Mouse (Mus musculus): ENCODE measurements around the gene Crocc2.
A peak's percentile ranks its signal among the peaks of the same experiment; 100 is the strongest.
"Not testable (repeated sequence)": the region's sequence is repeated elsewhere in the genome, so short reads cannot be mapped to it uniquely, and the experiment has no call there.

Crocc2 gene

DNA sequence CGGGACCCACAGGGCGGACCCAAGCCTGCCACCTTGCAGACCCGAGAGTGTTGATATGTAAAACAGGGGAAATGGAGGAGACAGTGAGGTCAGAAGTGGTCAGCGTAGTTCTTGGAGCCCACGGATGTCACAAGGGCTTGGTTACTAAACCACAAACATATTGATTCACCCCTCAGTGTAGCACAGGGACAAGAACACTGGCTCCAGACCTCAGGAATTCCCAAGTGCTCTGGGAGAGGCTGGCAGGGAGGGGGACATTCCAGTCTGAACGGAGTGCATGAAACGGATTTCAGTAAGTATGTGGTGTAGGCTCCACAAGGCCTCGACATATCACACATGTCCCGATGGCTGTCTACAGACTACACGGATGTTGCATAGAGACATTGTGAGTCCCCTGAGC lies 6.6 kb upstream of the Crocc2 start:
- no peak for DNase-seq (ENCODE audit: low spot score in 2 of 2)

DNA sequence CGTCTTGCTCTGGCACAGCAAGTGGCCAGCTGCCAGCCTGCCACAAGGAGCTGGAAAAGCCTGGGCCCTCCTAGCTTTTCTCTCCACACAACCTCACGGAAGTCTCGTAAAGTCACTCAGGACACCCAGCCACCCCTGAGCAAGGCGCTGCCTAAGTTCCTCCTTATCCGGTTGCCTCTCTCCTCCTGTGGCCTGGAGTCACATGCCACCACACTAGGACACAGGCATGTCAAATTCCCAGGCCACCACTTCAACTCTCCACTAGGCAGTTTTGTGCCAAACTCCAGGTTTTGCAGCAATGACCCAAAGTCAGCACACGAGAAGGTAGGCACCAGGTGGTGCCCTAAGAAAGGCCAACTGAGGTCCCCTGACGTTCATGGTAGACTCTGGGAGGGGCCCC lies 5.9 kb upstream of the Crocc2 start:
- no peak for DNase-seq (ENCODE audit: low spot score in 2 of 2)

DNA sequence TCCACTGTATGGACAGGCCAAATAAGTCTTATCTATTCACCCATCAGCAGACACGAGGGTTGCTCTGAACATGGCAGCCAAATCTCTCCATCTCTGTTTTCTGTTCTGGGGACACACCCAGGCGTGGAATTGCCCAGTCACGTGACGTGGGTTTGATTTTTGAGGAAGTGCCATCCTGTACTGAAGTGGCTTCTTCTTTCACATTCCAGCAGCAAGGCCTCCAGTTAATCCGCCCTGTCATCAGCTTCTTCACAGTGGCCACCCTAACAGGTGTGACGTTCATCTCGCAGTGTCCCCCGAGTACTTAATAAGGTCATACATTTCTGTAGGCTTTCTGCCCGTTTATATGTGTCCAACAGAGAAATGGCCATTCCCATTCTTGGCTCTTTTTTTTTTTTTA lies 3.1 kb upstream of the Crocc2 start:
- no peak for DNase-seq (ENCODE audit: low spot score in 2 of 2)

DNA sequence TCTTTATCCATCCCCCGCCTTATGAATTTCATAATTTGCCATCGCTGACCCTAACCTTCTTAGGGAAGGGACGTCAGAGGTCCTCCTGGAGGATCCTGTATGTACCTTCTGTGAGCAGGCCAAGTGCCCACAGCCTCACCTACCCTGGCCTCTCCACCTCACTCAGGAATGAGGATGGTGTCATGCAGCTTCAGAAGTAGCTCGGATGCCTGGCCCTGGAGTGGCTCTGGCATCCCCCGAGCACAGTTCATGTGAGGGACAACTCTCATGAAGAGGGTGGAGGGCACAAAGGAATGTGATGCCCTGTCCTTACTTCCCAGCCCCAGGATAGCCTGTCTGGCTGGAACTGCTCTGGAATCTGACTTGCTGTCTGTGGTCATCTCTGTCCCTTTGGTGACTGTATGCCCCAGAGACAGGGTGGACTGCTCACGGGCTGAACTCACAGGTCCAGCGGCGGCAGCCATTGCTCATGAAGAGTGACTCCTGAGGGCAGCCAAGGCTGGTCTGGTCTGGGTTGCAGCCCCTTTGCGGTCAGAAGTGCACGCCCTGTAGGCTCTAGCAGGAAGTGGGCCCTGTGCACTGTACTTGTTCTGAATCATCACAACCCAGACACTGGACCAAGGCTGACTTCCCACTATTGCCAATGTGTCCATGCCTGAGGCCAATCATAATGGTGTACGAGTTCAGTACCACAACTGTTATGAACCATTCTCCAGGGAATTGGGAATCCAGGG lies 2.0 kb upstream of the Crocc2 start:
- DNase-seq (ENCODE audit: low spot score in 2 of 2): no peak

DNA sequence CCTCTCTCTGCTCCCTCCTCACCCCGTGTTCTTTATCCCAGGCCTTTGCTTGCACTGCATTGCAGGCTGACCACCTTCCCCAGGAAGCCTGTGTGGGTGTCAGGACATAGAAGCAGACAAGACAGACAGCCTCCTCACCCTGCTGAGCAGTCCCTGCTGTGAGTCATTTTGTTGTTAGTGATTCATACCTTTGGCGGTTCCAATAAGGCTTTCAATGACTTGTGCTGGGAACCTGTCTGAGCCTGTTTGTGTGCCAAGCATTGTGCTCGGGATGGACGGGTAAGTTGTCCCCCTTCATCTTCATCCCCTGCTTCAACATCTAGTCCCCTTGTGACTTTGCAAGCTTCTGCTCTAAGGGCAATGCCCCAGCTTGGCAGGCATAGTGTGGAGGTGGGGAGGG lies 5.1 kb downstream of the Crocc2 start:
- DNase-seq (ENCODE audit: low spot score in 2 of 2): no peak

GRCm38 (mm10) chr1:93174399-93174798 lies 5.9 kb downstream of the Crocc2 start:
- DNase-seq (ENCODE audit: low spot score in 2 of 2): peak; percentile 39 to 56

DNA sequence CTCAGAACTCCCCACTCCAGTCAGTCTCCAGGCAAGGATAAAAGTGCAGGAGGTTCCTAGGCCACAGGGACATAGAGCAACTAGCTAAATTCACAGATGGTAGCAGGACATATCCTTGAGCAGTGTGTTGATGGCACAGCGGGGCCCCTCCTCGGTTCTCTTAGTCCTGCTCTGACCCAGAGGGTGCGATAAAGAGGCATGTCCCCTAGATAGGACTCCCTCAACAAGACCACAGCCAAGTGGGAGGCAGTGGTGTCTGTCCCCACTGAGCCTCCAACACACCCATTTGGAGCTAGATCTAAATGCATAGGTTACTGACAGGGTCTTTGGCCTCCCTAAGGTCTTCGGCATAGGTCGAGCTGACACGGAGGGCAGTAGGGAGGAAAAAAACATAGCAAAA lies 7.3 kb downstream of the Crocc2 start:
- DNase-seq (ENCODE audit: low spot score in 2 of 2): no peak

DNA sequence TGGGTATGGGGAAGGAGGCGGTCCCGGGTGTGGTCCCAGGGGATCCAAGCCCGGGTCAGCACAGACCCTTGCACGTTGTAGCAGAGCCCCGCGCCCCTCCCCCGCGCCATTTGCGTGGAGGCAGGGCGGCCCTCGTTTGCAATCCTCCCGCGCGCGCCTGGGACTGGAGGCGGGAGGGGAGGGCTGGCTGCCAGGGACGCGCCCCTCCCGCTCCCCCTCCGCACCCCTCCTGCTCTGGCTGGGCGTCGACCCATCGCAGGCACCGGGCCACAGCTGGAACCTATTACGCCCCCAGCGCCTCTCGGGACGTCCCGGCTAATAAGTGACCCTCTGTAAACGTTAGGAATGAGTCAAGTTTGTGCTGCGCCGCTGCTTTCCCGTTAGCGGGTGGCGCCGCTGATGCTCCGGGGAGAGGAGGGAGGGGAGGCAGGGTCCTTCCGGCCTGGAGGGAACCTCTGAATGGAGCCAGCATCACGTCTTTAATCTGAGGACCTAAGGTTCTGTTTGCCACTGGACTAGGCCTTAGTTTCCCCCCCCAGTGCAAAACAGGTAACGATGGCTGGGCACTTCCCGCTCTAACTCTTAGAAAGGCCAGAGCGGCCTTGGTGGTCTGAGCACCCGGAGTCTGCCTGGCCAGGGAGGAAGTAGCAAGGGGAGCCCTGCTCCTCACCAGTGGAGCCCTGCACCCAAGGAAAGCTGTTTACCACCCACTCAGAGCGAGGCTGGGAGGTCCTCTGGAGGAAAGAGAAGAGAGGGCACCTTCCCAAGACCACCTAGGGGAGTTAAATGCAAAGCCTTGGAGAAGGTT lies 8.2 kb downstream of the Crocc2 start:
- no peak for DNase-seq (ENCODE audit: low spot score in 2 of 2)

GRCm38 (mm10) chr1:93182281-93182680 lies 13.8 kb downstream of the Crocc2 start:
- no peak for DNase-seq (ENCODE audit: low spot score in 2 of 2)

DNA sequence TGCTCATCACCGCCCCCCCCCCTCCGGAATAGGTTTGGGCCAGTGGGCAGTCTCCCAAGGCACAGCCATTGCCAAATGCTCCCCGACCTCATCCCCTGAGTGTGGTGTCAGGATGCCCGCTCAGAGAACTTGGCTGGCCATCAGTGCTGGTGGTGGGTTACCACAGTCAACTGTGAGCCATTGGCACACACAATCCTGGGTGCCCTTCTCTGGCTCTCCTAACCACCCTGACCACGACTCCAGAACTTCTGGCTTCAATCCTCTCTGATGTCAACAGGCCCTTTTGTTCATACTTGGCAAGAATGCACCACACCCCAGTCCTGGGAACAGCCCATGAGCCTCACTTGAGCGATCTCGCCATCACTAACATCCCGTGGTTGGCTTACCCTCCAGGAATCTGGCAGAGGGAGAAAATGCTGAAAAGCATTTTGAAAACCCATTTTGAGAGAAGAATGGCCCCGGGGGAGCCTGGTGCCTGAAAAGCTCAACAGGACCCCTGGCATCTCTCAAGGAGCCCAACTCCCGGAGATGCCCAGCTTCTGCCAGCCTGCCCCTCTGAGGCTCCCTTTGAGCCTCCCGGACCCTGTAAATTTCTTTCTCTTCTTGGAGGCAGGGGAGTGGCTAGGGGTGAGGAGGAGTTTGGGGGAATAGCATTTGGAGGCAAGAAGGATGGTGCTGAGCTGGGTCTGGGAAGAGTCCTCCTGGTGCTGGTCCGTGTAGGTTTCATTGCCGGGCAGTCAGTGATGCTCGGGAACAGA lies 15.7 kb downstream of the Crocc2 start:
- DNase-seq (ENCODE audit: low spot score in 2 of 2): no peak

- DNase-seq (ENCODE audit: low spot score in 2 of 2): no peak
These were observed 22.3 kb downstream of the Crocc2 start for GRCm38 (mm10) chr1:93190726-93191305.

GRCm38 (mm10) chr1:93194961-93195360 lies 26.4 kb downstream of the Crocc2 start:
- no peak for DNase-seq (ENCODE audit: low spot score in 2 of 2)

- not testable (repeated sequence) for DNase-seq (ENCODE audit: low spot score in 2 of 2)
These were observed 28.9 kb downstream of the Crocc2 start for GRCm38 (mm10) chr1:93197454-93197853.

DNA sequence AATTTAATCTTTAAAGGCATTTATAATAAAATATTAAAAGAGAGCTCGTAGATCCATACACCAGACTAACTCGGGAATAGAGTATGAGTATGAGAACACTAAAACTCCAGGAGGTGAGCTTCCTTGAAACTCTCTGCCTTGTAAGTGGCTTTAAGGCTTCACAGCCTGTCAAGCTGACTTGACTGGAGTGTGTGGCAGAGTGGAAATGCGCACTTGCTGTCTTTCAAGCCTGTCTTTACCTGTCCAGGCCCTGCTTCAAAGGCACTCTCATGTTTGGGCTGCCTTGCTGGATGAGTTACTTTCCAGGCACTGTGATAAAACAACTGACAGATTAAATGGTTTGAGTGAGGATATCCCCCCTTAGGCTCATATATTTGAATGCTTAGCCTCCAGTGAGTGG lies 29.4 kb downstream of the Crocc2 start:
- DNase-seq (ENCODE audit: low spot score in 2 of 2): no peak

DNA sequence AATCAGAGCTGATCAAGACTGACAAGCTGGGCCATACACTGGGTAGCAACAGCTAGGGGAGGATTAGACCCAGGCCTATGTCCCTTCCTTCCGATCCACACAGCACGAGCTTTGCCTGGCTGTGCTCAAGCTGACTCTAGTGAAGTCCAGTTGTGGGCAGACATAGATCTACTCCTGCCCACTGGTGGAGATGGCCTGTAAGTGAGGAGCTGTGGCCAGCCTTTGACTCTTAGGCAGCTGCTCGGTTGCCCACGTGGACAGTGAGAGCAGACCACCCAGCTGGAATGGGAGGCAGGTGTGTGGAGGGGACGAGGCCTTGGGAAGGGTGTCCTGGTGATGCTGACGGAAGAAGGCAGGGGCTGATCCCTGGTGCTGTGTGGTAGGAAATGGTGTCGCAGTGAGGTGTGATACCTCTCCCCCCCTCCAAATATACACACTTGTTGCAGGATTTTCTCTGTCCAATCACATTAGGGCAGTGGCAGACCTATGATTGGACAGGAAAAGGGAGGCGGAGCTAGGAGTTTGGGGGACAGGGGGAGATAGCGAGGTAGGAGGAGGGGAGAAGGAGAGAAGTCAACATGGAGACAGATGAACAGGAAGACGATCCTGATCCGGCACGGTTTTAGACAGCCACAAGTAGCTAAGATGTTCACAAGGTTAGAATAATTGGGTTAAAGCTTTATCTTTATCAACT lies 37.9 kb downstream of the Crocc2 start:
- DNase-seq (ENCODE audit: low spot score in 2 of 2): no peak

DNA sequence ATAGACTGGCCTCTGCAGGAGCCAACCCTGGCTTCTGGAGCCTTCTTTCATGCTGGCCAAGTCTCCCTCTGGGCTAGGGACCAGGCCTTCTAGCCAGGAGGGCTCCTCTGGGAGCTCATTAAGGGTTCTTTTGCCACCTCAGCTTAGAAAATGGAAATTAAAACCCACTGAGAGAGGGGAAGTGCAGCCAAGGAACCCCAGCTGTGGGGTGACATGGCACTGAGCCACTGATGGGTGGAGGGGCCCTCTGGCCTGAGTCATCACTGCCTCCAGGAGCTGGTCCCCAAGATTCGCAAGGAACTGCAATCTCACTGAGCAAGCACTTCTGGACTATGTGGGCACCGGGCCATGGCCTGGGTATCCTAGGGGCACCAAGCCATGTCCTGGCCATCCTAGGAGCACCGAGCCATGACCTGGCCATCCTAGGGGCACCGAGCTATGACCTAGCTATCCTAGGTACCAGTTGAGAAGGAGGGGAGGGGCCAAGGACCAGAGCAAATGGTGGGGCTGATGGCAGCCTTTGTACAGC lies 39.1 kb downstream of the Crocc2 start:
- no peak for DNase-seq (ENCODE audit: low spot score in 2 of 2)

- DNase-seq (ENCODE audit: low spot score in 2 of 2): no peak
These were observed 41.7 kb downstream of the Crocc2 start for GRCm38 (mm10) chr1:93210213-93210641.

- no peak for DNase-seq (ENCODE audit: low spot score in 2 of 2)
These were observed 42.5 kb downstream of the Crocc2 start for GRCm38 (mm10) chr1:93211019-93211418.

DNA sequence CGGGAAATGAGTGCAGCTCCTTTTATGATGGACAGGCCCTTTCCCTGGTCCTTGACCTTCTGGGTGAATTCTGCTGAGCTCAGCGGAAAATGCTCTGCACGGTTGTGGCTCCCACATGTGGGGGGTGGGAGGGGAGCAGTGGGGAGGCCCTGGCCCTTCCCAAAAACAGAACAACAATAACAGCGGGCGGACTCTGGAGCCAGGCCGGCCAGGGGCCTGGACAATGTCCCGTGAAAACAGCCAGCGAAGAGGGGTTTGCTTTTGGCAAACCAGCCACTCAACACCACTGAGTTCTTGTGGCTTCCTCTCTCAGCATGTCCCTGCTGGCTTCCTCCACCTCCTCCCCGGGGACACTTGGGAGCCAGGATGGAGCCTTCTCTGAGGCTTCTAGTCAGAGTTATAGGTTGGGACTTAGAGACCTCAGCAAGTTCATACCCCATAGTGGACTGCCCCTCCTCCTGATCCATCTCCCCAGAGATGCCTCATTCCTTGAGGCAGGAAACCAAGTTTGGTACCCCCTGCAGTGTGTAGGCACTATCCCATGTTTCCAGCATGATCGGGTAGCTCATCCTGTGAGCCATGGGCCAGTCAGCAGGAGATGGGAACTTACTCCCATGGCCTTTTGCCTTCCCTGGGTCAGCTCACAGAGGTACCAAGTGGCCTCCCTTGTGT lies 43.2 kb downstream of the Crocc2 start:
- DNase-seq (ENCODE audit: low spot score in 2 of 2): no peak

- DNase-seq (ENCODE audit: low spot score in 2 of 2): no peak
These were observed 43.9 kb downstream of the Crocc2 start for GRCm38 (mm10) chr1:93212441-93212840.

- DNase-seq (ENCODE audit: low spot score in 2 of 2): no peak
These were observed 46.1 kb downstream of the Crocc2 start for GRCm38 (mm10) chr1:93214612-93215011.

Measured in natural killer cell, adult 2 months (primary cell).